20 mouse cellular contexts compared by ENCODE assay signal in genomic region chr4:45047286-45047887, GRCm38 (mm10). TPM values are rescaled to one million over a fixed set of nuclear protein-coding genes. Genes with fewer than 3 reads are reported as not detected.
A peak's percentile ranks its signal among the peaks of the same experiment; 100 is the strongest.
DNase-seq lines count a peak whose midpoint lies in the region; ATAC-seq and TF ChIP-seq lines count a peak whose summit lies in the region.
"Had no signal": no experiment of that assay in that cellular context is flagged by ENCODE, and none has a peak within 500 bp of the region (broad histone marks: within the 10 kb centered on the region; RNA-seq: fewer than 3 reads in every experiment).

No protein-coding gene starts in this region.

- H3K9ac ChIP-seq in heart, adult 2 months (ENCODE audit: low read depth, low read length) = no peak overlapping the region
- no peak overlapping the region for H3K9ac ChIP-seq in hindbrain, embryonic 16.5 days (ENCODE audit: low read depth, low read length)
- no peak overlapping the region for H3K9ac ChIP-seq in hindbrain, embryonic 12.5 days
- H3K9ac ChIP-seq in midbrain, embryonic 16.5 days (ENCODE audit: low read depth, low read length) = no peak overlapping the region
- H3K9ac ChIP-seq: liver, postnatal 0 days had no signal

- H3K27me3 ChIP-seq in heart, adult 2 months (ENCODE audit: control insufficient read depth, insufficient read depth, low read length) = no peaks in the 10 kb centered on the region
- no peaks in the 10 kb centered on the region for H3K27me3 ChIP-seq in heart, embryonic 10.5 days (ENCODE audit: insufficient read depth, poor library complexity, severe bottlenecking)
- no peaks in the 10 kb centered on the region for H3K27me3 ChIP-seq in hindbrain, embryonic 16.5 days (replicated peaks; ENCODE audit: control insufficient read depth, insufficient read depth, low read length)
- H3K27me3 ChIP-seq in hindbrain, embryonic 12.5 days = no peaks in the 10 kb centered on the region
- no peaks in the 10 kb centered on the region for H3K27me3 ChIP-seq in midbrain, embryonic 16.5 days (ENCODE audit: control insufficient read depth, insufficient read depth, low read depth, low read length)
- no peaks in the 10 kb centered on the region for H3K27me3 ChIP-seq in midbrain, embryonic 10.5 days (ENCODE audit: low read depth, poor library complexity, severe bottlenecking)
- H3K27me3 ChIP-seq: Patski had no signal

- no peaks in the 10 kb centered on the region for H3K9me3 ChIP-seq in heart, embryonic 10.5 days
- H3K9me3 ChIP-seq in hindbrain, embryonic 16.5 days (ENCODE audit: control insufficient read depth, low read length) = no peaks in the 10 kb centered on the region
- no peaks in the 10 kb centered on the region for H3K9me3 ChIP-seq in hindbrain, embryonic 12.5 days (replicated peaks)
- H3K9me3 ChIP-seq in midbrain, embryonic 16.5 days (replicated peaks; ENCODE audit: control insufficient read depth, low read length, poor library complexity, severe bottlenecking) = no peaks in the 10 kb centered on the region
- no peaks in the 10 kb centered on the region for H3K9me3 ChIP-seq in midbrain, embryonic 10.5 days (replicated peaks)
- H3K9me3 ChIP-seq: limb, embryonic 10.5 days had no signal

- H3K4me3 ChIP-seq in heart, adult 2 months = no peak overlapping the region
- no peak overlapping the region for H3K4me3 ChIP-seq in heart, embryonic 10.5 days
- H3K4me3 ChIP-seq in hindbrain, embryonic 16.5 days (ENCODE audit: low read length) = no peak overlapping the region
- no peak overlapping the region for H3K4me3 ChIP-seq in hindbrain, embryonic 12.5 days
- no peak overlapping the region for H3K4me3 ChIP-seq in midbrain, embryonic 16.5 days (ENCODE audit: low read depth, low read length)
- H3K4me3 ChIP-seq in midbrain, embryonic 10.5 days = no peak overlapping the region
- H3K4me3 ChIP-seq: limb, embryonic 10.5 days had no signal

- H3K79me2 ChIP-seq in heart, adult 2 months (replicated peaks; ENCODE audit: control insufficient read depth, insufficient read depth, low read length) = no peaks in the 10 kb centered on the region; the same call in 1 of the 2 replicates

- H3K4me1 ChIP-seq in heart, adult 2 months (ENCODE audit: control insufficient read depth, insufficient read depth, low read length) = peaks cover 7% of the 10 kb centered on the region; the same call in 1 of the 2 replicates
- H3K4me1 ChIP-seq in heart, embryonic 10.5 days = no peaks in the 10 kb centered on the region; the same call in 1 of the 2 replicates
- no peaks in the 10 kb centered on the region for H3K4me1 ChIP-seq in hindbrain, embryonic 16.5 days (ENCODE audit: control insufficient read depth, insufficient read depth, low read depth, low read length)
- H3K4me1 ChIP-seq in hindbrain, embryonic 12.5 days = no peaks in the 10 kb centered on the region
- H3K4me1 ChIP-seq in midbrain, embryonic 16.5 days (ENCODE audit: control insufficient read depth, insufficient read depth, low read length) = no peaks in the 10 kb centered on the region; the same call in 1 of the 2 replicates
- H3K4me1 ChIP-seq in midbrain, embryonic 10.5 days = no peaks in the 10 kb centered on the region
- H3K4me1 ChIP-seq: limb, embryonic 10.5 days had no signal

- WGBS in heart, adult 2 months = 68% methylated on average over 9 of the region's 9 CpGs
- 79% methylated on average over 9 of the region's 9 CpGs for WGBS in heart, embryonic 10.5 days
- WGBS in hindbrain, embryonic 16.5 days = 79% methylated on average over 9 of the region's 9 CpGs
- 87% methylated on average over 9 of the region's 9 CpGs for WGBS in hindbrain, embryonic 12.5 days
- WGBS in midbrain, embryonic 16.5 days = 80% methylated on average over 9 of the region's 9 CpGs
- WGBS in midbrain, embryonic 10.5 days = 88% methylated on average over 9 of the region's 9 CpGs

- ATAC-seq in hindbrain, embryonic 16.5 days = peak; percentile 50
- no peak for ATAC-seq in hindbrain, embryonic 12.5 days (ENCODE audit: low FRiP score)
- ATAC-seq in midbrain, embryonic 16.5 days = no peak
- ATAC-seq: CD4-positive, CD25-positive, alpha-beta regulatory T cell, adult 4 months; intestine, embryonic 16.5 days; liver, postnatal 0 days; Patski had no signal

- TF ChIP-seq EP300 in heart, adult 2 months (IDR thresholded peaks at IDR 0.05; ENCODE audit: insufficient read depth, low read depth, low read length) = no peak

- no peak overlapping the region for H3K4me2 ChIP-seq in hindbrain, embryonic 16.5 days (ENCODE audit: low read length)
- H3K4me2 ChIP-seq in hindbrain, embryonic 12.5 days (replicated peaks) = no peak overlapping the region
- no peak overlapping the region for H3K4me2 ChIP-seq in midbrain, embryonic 16.5 days (ENCODE audit: low read length)

- intact Hi-C loops in heart, adult 2 months (cut with DNase I) = no loop called here

- no peaks in the 10 kb centered on the region for H3K36me3 ChIP-seq in heart, adult 2 months (ENCODE audit: control insufficient read depth, insufficient read depth, low read length)
- peaks cover 53% of the 10 kb centered on the region for H3K36me3 ChIP-seq in heart, embryonic 10.5 days
- peaks cover 25% of the 10 kb centered on the region for H3K36me3 ChIP-seq in hindbrain, embryonic 16.5 days (ENCODE audit: control insufficient read depth, insufficient read depth, low read length)
- H3K36me3 ChIP-seq in hindbrain, embryonic 12.5 days = peaks cover 57% of the 10 kb centered on the region
- peaks cover 11% of the 10 kb centered on the region for H3K36me3 ChIP-seq in midbrain, embryonic 16.5 days (ENCODE audit: control insufficient read depth, insufficient read depth, low read length)
- H3K36me3 ChIP-seq in midbrain, embryonic 10.5 days = peaks cover 49% of the 10 kb centered on the region

- H3K27ac ChIP-seq in heart, adult 2 months = peak overlapping the region; percentile 73
- H3K27ac ChIP-seq in heart, embryonic 10.5 days = no peak overlapping the region
- H3K27ac ChIP-seq in hindbrain, embryonic 16.5 days (ENCODE audit: low read depth, low read length) = no peak overlapping the region
- no peak overlapping the region for H3K27ac ChIP-seq in hindbrain, embryonic 12.5 days
- peak overlapping the region; percentile 19 for H3K27ac ChIP-seq in midbrain, embryonic 16.5 days (ENCODE audit: low read length)
- H3K27ac ChIP-seq in midbrain, embryonic 10.5 days (replicated peaks) = no peak overlapping the region
- H3K27ac ChIP-seq: limb, embryonic 10.5 days had no signal

- peak; percentile 26 to 34 for DNase-seq in cerebellum, postnatal 14 days
- no peak for DNase-seq in cerebellum, postnatal 25 days
- DNase-seq in heart, adult 2 months = no peak
- DNase-seq in heart, embryonic 10.5 days (ENCODE audit: low spot score) = no peak
- no peak for DNase-seq in midbrain, embryonic 10.5 days (ENCODE audit: low spot score)
- DNase-seq: adrenal gland, adult 8-10 months; cerebellum, postnatal 36 days; gastrocnemius, postnatal 10 days; heart, adult 11 months; liver, postnatal 0 days; lung, postnatal 10 days; thymus, adult 18-20 months; thymus, postnatal 4 days had no signal

- no peak for TF ChIP-seq POLR2A in heart, adult 2 months (IDR thresholded peaks at IDR 0.05; ENCODE audit: insufficient read depth, low read depth, low read length)

- TF ChIP-seq CTCF in heart, adult 2 months (IDR thresholded peaks at IDR 0.05) = no peak

RNA-seq across cellular contexts. Expression of gene Polr1e, which starts 29.0 kb away (rescaled TPM):
- total RNA-seq in heart, adult 2 months (2021) = 10 to 100 TPM; 19.4 to 20.0 TPM
- 12.6 and 18.2 TPM in 2 replicates for polyA plus RNA-seq in heart, adult 2 months (2012; rRNA removed)
- polyA plus RNA-seq in heart, embryonic 10.5 days (2016; fragmentation: Nextera tagmentation; extraction: Ambion mirVana) = 47.8 and 50.7 TPM in 2 replicates
- 26.8 and 31.5 TPM in 2 replicates for polyA plus RNA-seq in hindbrain, embryonic 16.5 days (2015; fragmentation: Nextera tagmentation; extraction: Ambion mirVana)
- 38.6 and 46.9 TPM in 2 replicates for polyA plus RNA-seq in hindbrain, embryonic 12.5 days (2016; fragmentation: Nextera tagmentation; extraction: Ambion mirVana)
- 31.7 and 33.2 TPM in 2 replicates for polyA plus RNA-seq in midbrain, embryonic 16.5 days (2015; fragmentation: Nextera tagmentation; extraction: Ambion mirVana)
- 53.4 and 58.0 TPM in 2 replicates for polyA plus RNA-seq in midbrain, embryonic 10.5 days (2016; fragmentation: Nextera tagmentation; extraction: Ambion mirVana)

RNA-seq across cellular contexts. Expression of gene Zbtb5, which starts 35.2 kb away (rescaled TPM):
- 1 to 10 TPM; 3.8 to 5.4 TPM for total RNA-seq in heart, adult 2 months (2021)
- 5.8 and 6.6 TPM in 2 replicates for polyA plus RNA-seq in heart, adult 2 months (2012; rRNA removed)
- polyA plus RNA-seq in heart, embryonic 10.5 days (2016; fragmentation: Nextera tagmentation; extraction: Ambion mirVana) = 19.3 and 21.5 TPM in 2 replicates
- polyA plus RNA-seq in hindbrain, embryonic 16.5 days (2015; fragmentation: Nextera tagmentation; extraction: Ambion mirVana) = 36.8 and 39.3 TPM in 2 replicates
- polyA plus RNA-seq in hindbrain, embryonic 12.5 days (2016; fragmentation: Nextera tagmentation; extraction: Ambion mirVana) = 51.0 and 53.1 TPM in 2 replicates
- 44.5 and 48.7 TPM in 2 replicates for polyA plus RNA-seq in midbrain, embryonic 16.5 days (2015; fragmentation: Nextera tagmentation; extraction: Ambion mirVana)
- 34.5 and 39.4 TPM in 2 replicates for polyA plus RNA-seq in midbrain, embryonic 10.5 days (2016; fragmentation: Nextera tagmentation; extraction: Ambion mirVana)

RNA-seq across cellular contexts. Expression of gene Fbxo10, which starts 37.0 kb away (rescaled TPM):
- total RNA-seq in heart, adult 2 months (2021) = 10 to 100 TPM in 1 of 2 experiments, 1 to 10 TPM in 1; 9.4 to 10.2 TPM
- polyA plus RNA-seq in heart, adult 2 months (2012; rRNA removed) = 16.7 and 22.1 TPM in 2 replicates
- polyA plus RNA-seq in heart, embryonic 10.5 days (2016; fragmentation: Nextera tagmentation; extraction: Ambion mirVana) = 12.0 and 13.4 TPM in 2 replicates
- polyA plus RNA-seq in hindbrain, embryonic 16.5 days (2015; fragmentation: Nextera tagmentation; extraction: Ambion mirVana) = 18.7 and 22.1 TPM in 2 replicates
- 17.5 and 17.6 TPM in 2 replicates for polyA plus RNA-seq in hindbrain, embryonic 12.5 days (2016; fragmentation: Nextera tagmentation; extraction: Ambion mirVana)
- polyA plus RNA-seq in midbrain, embryonic 16.5 days (2015; fragmentation: Nextera tagmentation; extraction: Ambion mirVana) = 18.0 and 21.1 TPM in 2 replicates
- 14.3 and 15.3 TPM in 2 replicates for polyA plus RNA-seq in midbrain, embryonic 10.5 days (2016; fragmentation: Nextera tagmentation; extraction: Ambion mirVana)

Comparison
In these comparisons a context has a peak if more than half of its experiments do, and no peak if none do; other contexts are left out.
1. DNase-seq: peak in cerebellum, postnatal 14 days (2 of 2); none in cerebellum, postnatal 25 days (0 of 2), heart, adult 2 months (0 of 2), heart, embryonic 10.5 days (single experiment) and midbrain, embryonic 10.5 days (single experiment).
2. H3K27ac ChIP-seq: peak in heart, adult 2 months (single experiment) and midbrain, embryonic 16.5 days (single experiment); none in heart, embryonic 10.5 days (single experiment), hindbrain, embryonic 16.5 days (single experiment), hindbrain, embryonic 12.5 days (single experiment) and midbrain, embryonic 10.5 days (single experiment).